ENCODE assay signal across 10 mouse cellular contexts in genomic region chr5:148331926-148332621, GRCm38 (mm10).
DNase-seq lines count a peak whose midpoint lies in the region; ATAC-seq lines count a peak whose summit lies in the region.
"Had no signal": no experiment of that assay in that cellular context is flagged by ENCODE, and none has a peak within 500 bp of the region (broad histone marks: within the 10 kb centered on the region; RNA-seq: fewer than 3 reads in every experiment).

No protein-coding gene starts in this region.

- no peaks in the 10 kb centered on the region for H3K4me1 ChIP-seq in forebrain, embryonic 14.5 days (ENCODE audit: control insufficient read depth, insufficient read depth, low read length)
- H3K4me1 ChIP-seq in forebrain, embryonic 11.5 days (replicated peaks; ENCODE audit: control insufficient read depth, insufficient read depth, low read length), result no peaks in the 10 kb centered on the region
- H3K4me1 ChIP-seq in hindbrain, embryonic 14.5 days (replicated peaks; ENCODE audit: control insufficient read depth, insufficient read depth, low read length), result no peaks in the 10 kb centered on the region
- H3K4me1 ChIP-seq in hindbrain, embryonic 10.5 days (replicated peaks), result no peaks in the 10 kb centered on the region
- no peaks in the 10 kb centered on the region for H3K4me1 ChIP-seq in midbrain, embryonic 14.5 days (ENCODE audit: control insufficient read depth, insufficient read depth, low read length)
- no peaks in the 10 kb centered on the region for H3K4me1 ChIP-seq in midbrain, embryonic 11.5 days (ENCODE audit: control insufficient read depth, insufficient read depth, low read length)
- no peaks in the 10 kb centered on the region for H3K4me1 ChIP-seq in midbrain, embryonic 15.5 days
- H3K4me1 ChIP-seq: limb, embryonic 13.5 days had no signal

- no peak overlapping the region for H3K4me3 ChIP-seq in forebrain, embryonic 14.5 days (ENCODE audit: low read depth, low read length)
- no peak overlapping the region for H3K4me3 ChIP-seq in forebrain, embryonic 11.5 days (ENCODE audit: low read depth, low read length)
- no peak overlapping the region for H3K4me3 ChIP-seq in hindbrain, embryonic 14.5 days (replicated peaks; ENCODE audit: low read length)
- H3K4me3 ChIP-seq in hindbrain, embryonic 10.5 days, result no peak overlapping the region
- no peak overlapping the region for H3K4me3 ChIP-seq in midbrain, embryonic 14.5 days (replicated peaks; ENCODE audit: low read depth, low read length)
- H3K4me3 ChIP-seq in midbrain, embryonic 11.5 days (ENCODE audit: low read depth, low read length), result no peak overlapping the region
- no peak overlapping the region for H3K4me3 ChIP-seq in midbrain, embryonic 15.5 days
- H3K4me3 ChIP-seq: heart, adult 2 months; limb, embryonic 13.5 days had no signal

- WGBS in forebrain, embryonic 14.5 days, result 85% methylated on average over 18 of the region's 18 CpGs
- WGBS in forebrain, embryonic 11.5 days, result 86% methylated on average over 18 of the region's 18 CpGs
- WGBS in hindbrain, embryonic 14.5 days, result 81% methylated on average over 18 of the region's 18 CpGs
- WGBS in hindbrain, embryonic 10.5 days, result 87% methylated on average over 18 of the region's 18 CpGs
- 89% methylated on average over 18 of the region's 18 CpGs for WGBS in midbrain, embryonic 14.5 days
- 88% methylated on average over 18 of the region's 18 CpGs for WGBS in midbrain, embryonic 11.5 days
- 85% methylated on average over 18 of the region's 18 CpGs for WGBS in midbrain, embryonic 15.5 days

- H3K9ac ChIP-seq in forebrain, embryonic 14.5 days (ENCODE audit: low read length), result no peak overlapping the region
- no peak overlapping the region for H3K9ac ChIP-seq in forebrain, embryonic 11.5 days (ENCODE audit: low read length)
- no peak overlapping the region for H3K9ac ChIP-seq in hindbrain, embryonic 14.5 days
- H3K9ac ChIP-seq in midbrain, embryonic 14.5 days (replicated peaks; ENCODE audit: low read length), result no peak overlapping the region
- H3K9ac ChIP-seq in midbrain, embryonic 11.5 days (ENCODE audit: low read length), result no peak overlapping the region
- no peak overlapping the region for H3K9ac ChIP-seq in midbrain, embryonic 15.5 days
- H3K9ac ChIP-seq: limb, embryonic 13.5 days had no signal

- no peak overlapping the region for H3K27ac ChIP-seq in forebrain, embryonic 14.5 days (ENCODE audit: low read depth, low read length)
- no peak overlapping the region for H3K27ac ChIP-seq in forebrain, embryonic 11.5 days (ENCODE audit: low read depth, low read length)
- no peak overlapping the region for H3K27ac ChIP-seq in hindbrain, embryonic 14.5 days
- H3K27ac ChIP-seq in hindbrain, embryonic 10.5 days, result no peak overlapping the region
- no peak overlapping the region for H3K27ac ChIP-seq in midbrain, embryonic 14.5 days (replicated peaks; ENCODE audit: low read depth, low read length)
- no peak overlapping the region for H3K27ac ChIP-seq in midbrain, embryonic 11.5 days (ENCODE audit: low read depth, low read length)
- no peak overlapping the region for H3K27ac ChIP-seq in midbrain, embryonic 15.5 days
- H3K27ac ChIP-seq: heart, adult 2 months; limb, embryonic 13.5 days had no signal

- H3K36me3 ChIP-seq in forebrain, embryonic 14.5 days (ENCODE audit: control insufficient read depth, insufficient read depth, low read length), result peaks cover 27% of the 10 kb centered on the region; the same call in 1 of the 2 replicates
- no peaks in the 10 kb centered on the region; the same call in 1 of the 2 replicates for H3K36me3 ChIP-seq in forebrain, embryonic 11.5 days (ENCODE audit: control insufficient read depth, insufficient read depth, low read length)
- peaks cover 3% of the 10 kb centered on the region; the same call in 1 of the 2 replicates for H3K36me3 ChIP-seq in hindbrain, embryonic 14.5 days (replicated peaks; ENCODE audit: control insufficient read depth, insufficient read depth)
- H3K36me3 ChIP-seq in hindbrain, embryonic 10.5 days, result peaks cover 51% of the 10 kb centered on the region
- H3K36me3 ChIP-seq in midbrain, embryonic 14.5 days (ENCODE audit: control insufficient read depth, insufficient read depth, low read length), result 0 out of 2 replicates have a peak, but pooled peaks cover 5% of the 10 kb centered on the region
- no peaks in the 10 kb centered on the region; the same call in 1 of the 2 replicates for H3K36me3 ChIP-seq in midbrain, embryonic 11.5 days (ENCODE audit: control insufficient read depth, insufficient read depth, low read length)
- H3K36me3 ChIP-seq in midbrain, embryonic 15.5 days (replicated peaks), result no peaks in the 10 kb centered on the region

- H3K4me2 ChIP-seq in forebrain, embryonic 14.5 days (ENCODE audit: low read length), result no peak overlapping the region
- no peak overlapping the region for H3K4me2 ChIP-seq in forebrain, embryonic 11.5 days (ENCODE audit: low read depth, low read length, severe bottlenecking)
- no peak overlapping the region for H3K4me2 ChIP-seq in hindbrain, embryonic 14.5 days (replicated peaks)
- no peak overlapping the region for H3K4me2 ChIP-seq in midbrain, embryonic 14.5 days (ENCODE audit: low read length)
- no peak overlapping the region for H3K4me2 ChIP-seq in midbrain, embryonic 11.5 days
- H3K4me2 ChIP-seq in midbrain, embryonic 15.5 days, result no peak overlapping the region
- H3K4me2 ChIP-seq: limb, embryonic 13.5 days had no signal

- DNase-seq in forebrain, embryonic 14.5 days (ENCODE audit: low spot score), result no peak
- no peak for DNase-seq in forebrain, embryonic 11.5 days (ENCODE audit: low spot score)
- no peak for DNase-seq in hindbrain, embryonic 14.5 days (ENCODE audit: low spot score)
- DNase-seq in hindbrain, embryonic 10.5 days (ENCODE audit: low spot score), result no peak
- no peak for DNase-seq in midbrain, embryonic 14.5 days
- DNase-seq in midbrain, embryonic 11.5 days (ENCODE audit: low spot score, missing footprints), result no peak
- no peak for DNase-seq in ovary, adult 18-20 months (ENCODE audit: low spot score)

- no peaks in the 10 kb centered on the region for H3K27me3 ChIP-seq in forebrain, embryonic 14.5 days (replicated peaks; ENCODE audit: control insufficient read depth, insufficient read depth, low read length)
- H3K27me3 ChIP-seq in forebrain, embryonic 11.5 days (ENCODE audit: control insufficient read depth, insufficient read depth, low read length), result no peaks in the 10 kb centered on the region
- no peaks in the 10 kb centered on the region for H3K27me3 ChIP-seq in hindbrain, embryonic 14.5 days (ENCODE audit: control insufficient read depth, insufficient read depth, low read length)
- no peaks in the 10 kb centered on the region for H3K27me3 ChIP-seq in hindbrain, embryonic 10.5 days (ENCODE audit: insufficient read depth, poor library complexity, severe bottlenecking)
- H3K27me3 ChIP-seq in midbrain, embryonic 14.5 days (ENCODE audit: control insufficient read depth, insufficient read depth, low read length), result no peaks in the 10 kb centered on the region
- H3K27me3 ChIP-seq in midbrain, embryonic 11.5 days (ENCODE audit: control insufficient read depth, insufficient read depth, low read length), result no peaks in the 10 kb centered on the region
- H3K27me3 ChIP-seq in midbrain, embryonic 15.5 days (replicated peaks), result no peaks in the 10 kb centered on the region
- H3K27me3 ChIP-seq: limb, embryonic 13.5 days had no signal

- peak; percentile 44 for ATAC-seq in forebrain, embryonic 14.5 days
- no peak for ATAC-seq in forebrain, embryonic 11.5 days (replicated peaks; ENCODE audit: low FRiP score)
- ATAC-seq in hindbrain, embryonic 14.5 days (ENCODE audit: low FRiP score), result peak; percentile 38
- peak; percentile 29; the same call in 1 of the 2 replicates for ATAC-seq in midbrain, embryonic 14.5 days (ENCODE audit: low FRiP score, low TSS enrichment)
- ATAC-seq in midbrain, embryonic 11.5 days (ENCODE audit: low FRiP score), result no peak; the same call in 1 of the 2 replicates
- ATAC-seq in midbrain, embryonic 15.5 days (replicated peaks), result peak; percentile 28

- H3K9me3 ChIP-seq in forebrain, embryonic 14.5 days (replicated peaks; ENCODE audit: control insufficient read depth, low read length), result no peaks in the 10 kb centered on the region
- H3K9me3 ChIP-seq in forebrain, embryonic 11.5 days (ENCODE audit: control insufficient read depth, low read length), result no peaks in the 10 kb centered on the region
- H3K9me3 ChIP-seq in hindbrain, embryonic 14.5 days (ENCODE audit: control insufficient read depth, low read length), result no peaks in the 10 kb centered on the region
- no peaks in the 10 kb centered on the region for H3K9me3 ChIP-seq in hindbrain, embryonic 10.5 days
- no peaks in the 10 kb centered on the region for H3K9me3 ChIP-seq in midbrain, embryonic 14.5 days (ENCODE audit: control insufficient read depth, low read length)
- H3K9me3 ChIP-seq in midbrain, embryonic 11.5 days (ENCODE audit: control insufficient read depth, low read length), result no peaks in the 10 kb centered on the region
- H3K9me3 ChIP-seq in midbrain, embryonic 15.5 days, result no peaks in the 10 kb centered on the region
- H3K9me3 ChIP-seq: limb, embryonic 13.5 days had no signal

Comparison
In these comparisons a context has a peak if more than half of its experiments do, and no peak if none do; other contexts are left out.
1. ATAC-seq: peak in forebrain, embryonic 14.5 days (single experiment), hindbrain, embryonic 14.5 days (single experiment), midbrain, embryonic 14.5 days (single experiment) and midbrain, embryonic 15.5 days (single experiment); none in forebrain, embryonic 11.5 days (single experiment) and midbrain, embryonic 11.5 days (single experiment).